Mouse (Mus musculus): ENCODE measurements around the gene BC067074. TPM values are rescaled to one million over a fixed set of nuclear protein-coding genes. Genes with fewer than 3 reads are reported as not detected.

The BC067074 gene
- total and polyA plus RNA-seq, 3 experiments: not detected

DNA sequence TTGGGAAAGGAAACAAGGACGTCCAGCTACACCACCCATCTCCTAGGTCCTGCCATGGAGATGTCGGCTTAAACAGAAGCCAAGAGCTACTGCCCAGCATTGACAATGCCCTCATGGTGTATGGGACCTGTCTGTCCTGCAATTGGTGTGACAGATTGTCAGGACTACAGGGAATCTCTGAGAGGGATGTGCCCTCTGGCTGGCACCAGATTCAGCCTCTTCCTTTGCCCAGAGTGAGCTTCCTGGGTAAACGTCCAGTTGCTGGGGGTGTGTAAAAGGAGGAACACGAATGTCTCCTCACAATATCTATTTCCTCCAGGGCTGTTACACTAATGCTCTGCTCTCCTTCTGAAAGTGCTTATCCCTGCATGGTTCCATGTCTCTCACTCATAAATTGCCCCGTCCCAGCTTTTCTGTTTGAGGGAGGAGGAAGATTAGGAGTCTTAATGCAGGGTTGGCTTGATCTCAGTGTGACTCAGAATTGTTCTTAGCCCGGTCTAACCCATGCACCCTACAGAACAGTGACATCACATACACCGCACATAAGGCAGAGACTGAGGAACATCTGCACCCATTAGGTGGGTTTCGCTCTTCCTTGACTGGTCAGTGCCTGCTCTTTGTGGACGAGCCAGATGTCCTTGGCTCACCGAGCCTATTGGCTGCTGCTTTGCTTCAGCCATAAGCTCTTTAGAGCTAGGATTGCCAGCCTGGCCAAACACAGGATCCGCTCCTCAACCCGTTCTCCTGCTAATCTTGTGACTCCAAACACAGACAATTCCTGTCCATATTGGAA, 80.5 kb downstream of the BC067074 start:
- H3K9ac ChIP-seq (ENCODE audit: control insufficient read depth, low read depth, low read length, poor library complexity, severe bottlenecking): no peak overlapping the region
- H3K4me3 ChIP-seq (ENCODE audit: control insufficient read depth in 1 of 2, insufficient read depth in 1 of 2, low read depth in 2 of 2, low read length in 2 of 2): no peak overlapping the region
- no peak for DNase-seq (ENCODE audit: low read depth, low spot score)
- H3K4me1 ChIP-seq (ENCODE audit: control insufficient read depth in 1 of 2, insufficient read depth in 2 of 2, low read length in 2 of 2): no peaks in the 10 kb centered on the region
- no peaks in the 10 kb centered on the region for H3K79me2 ChIP-seq (ENCODE audit: control insufficient read depth, insufficient read depth, low read length, poor library complexity)
- TF ChIP-seq RCOR1 (IDR thresholded peaks at IDR 0.05; ENCODE audit: low read depth, low read length): no peak
- TF ChIP-seq ELF1 (IDR thresholded peaks at IDR 0.05; ENCODE audit: low read depth, low read length): no peak
- TF ChIP-seq POLR2AphosphoS5 (IDR thresholded peaks at IDR 0.05; ENCODE audit: borderline replicate concordance, low read depth, low read length): no peak
- no peak for TF ChIP-seq MXI1 (IDR thresholded peaks at IDR 0.05; ENCODE audit: low read depth, low read length)
- no peak for TF ChIP-seq TAL1 (IDR thresholded peaks at IDR 0.05; ENCODE audit: low read length)
- no peak for TF ChIP-seq ZMIZ1 (IDR thresholded peaks at IDR 0.05; ENCODE audit: low read depth, low read length)
- TF ChIP-seq MYC (IDR thresholded peaks at IDR 0.05; ENCODE audit: low read depth, low read length): no peak
- no peak for TF ChIP-seq UBTF (IDR thresholded peaks at IDR 0.05; ENCODE audit: borderline replicate concordance, insufficient read depth, low read depth, low read length)
- TF ChIP-seq GATA1 (IDR thresholded peaks at IDR 0.05; ENCODE audit: low read depth, low read length): no peak
- H3K27me3 ChIP-seq (ENCODE audit: control insufficient read depth in 1 of 2, insufficient read depth in 2 of 2, low read length in 2 of 2): no peaks in the 10 kb centered on the region; a peak in 1 of 4 replicates
- H3K27ac ChIP-seq (ENCODE audit: control insufficient read depth, low read depth, low read length): no peak overlapping the region
- no peaks in the 10 kb centered on the region for H3K9me3 ChIP-seq (replicated peaks; ENCODE audit: insufficient read depth, low read length)
- H3K36me3 ChIP-seq (ENCODE audit: control insufficient read depth in 1 of 2, insufficient read depth in 2 of 2, low read length in 2 of 2): no peaks in the 10 kb centered on the region

DNA sequence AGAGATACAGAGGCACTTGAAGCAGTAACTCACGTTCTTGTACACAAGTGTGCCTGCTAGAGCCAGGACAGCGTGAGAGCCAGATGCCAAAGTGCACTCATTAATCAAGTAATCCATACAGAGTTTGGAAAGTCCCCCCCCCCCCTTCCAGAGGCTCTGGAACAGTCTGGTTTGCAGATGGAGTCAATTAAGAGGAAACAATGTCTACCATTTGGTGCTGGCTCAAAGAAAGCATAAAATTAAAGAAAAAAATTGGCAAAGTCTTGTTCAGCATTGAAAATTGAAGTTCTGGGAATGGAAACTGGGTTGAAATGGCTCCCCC, 81.1 kb downstream of the BC067074 start:
- TF ChIP-seq CHD2 (IDR thresholded peaks at IDR 0.05; ENCODE audit: low read length) (no peak), CTCF (IDR thresholded peaks at IDR 0.05 in 2 of 3, conservative IDR thresholded peaks at IDR 0.05 in 1 of 3; ENCODE audit: control insufficient read depth in 1 of 3, insufficient read depth in 1 of 3, low read depth in 2 of 3, low read length in 3 of 3, poor library complexity in 1 of 3, severe bottlenecking in 1 of 3) (no peak)
- no peaks in the 10 kb centered on the region; a peak in 1 of 4 replicates for H3K27me3 ChIP-seq (ENCODE audit: control insufficient read depth in 1 of 2, insufficient read depth in 2 of 2, low read length in 2 of 2)
- no peaks in the 10 kb centered on the region for H3K4me1 ChIP-seq (ENCODE audit: control insufficient read depth in 1 of 2, insufficient read depth in 2 of 2, low read length in 2 of 2)
- DNase-seq (ENCODE audit: low read depth, low spot score): no peak
- H3K9me3 ChIP-seq (replicated peaks; ENCODE audit: insufficient read depth, low read length): no peaks in the 10 kb centered on the region
- H3K9ac ChIP-seq (ENCODE audit: control insufficient read depth, low read depth, low read length, poor library complexity, severe bottlenecking): no peak overlapping the region
- H3K79me2 ChIP-seq (ENCODE audit: control insufficient read depth, insufficient read depth, low read length, poor library complexity): no peaks in the 10 kb centered on the region
- H3K27ac ChIP-seq (ENCODE audit: control insufficient read depth, low read depth, low read length): no peak overlapping the region
- H3K36me3 ChIP-seq (ENCODE audit: control insufficient read depth in 1 of 2, insufficient read depth in 2 of 2, low read length in 2 of 2): no peaks in the 10 kb centered on the region
- H3K4me3 ChIP-seq (ENCODE audit: control insufficient read depth in 1 of 2, insufficient read depth in 1 of 2, low read depth in 2 of 2, low read length in 2 of 2): no peak overlapping the region

DNA sequence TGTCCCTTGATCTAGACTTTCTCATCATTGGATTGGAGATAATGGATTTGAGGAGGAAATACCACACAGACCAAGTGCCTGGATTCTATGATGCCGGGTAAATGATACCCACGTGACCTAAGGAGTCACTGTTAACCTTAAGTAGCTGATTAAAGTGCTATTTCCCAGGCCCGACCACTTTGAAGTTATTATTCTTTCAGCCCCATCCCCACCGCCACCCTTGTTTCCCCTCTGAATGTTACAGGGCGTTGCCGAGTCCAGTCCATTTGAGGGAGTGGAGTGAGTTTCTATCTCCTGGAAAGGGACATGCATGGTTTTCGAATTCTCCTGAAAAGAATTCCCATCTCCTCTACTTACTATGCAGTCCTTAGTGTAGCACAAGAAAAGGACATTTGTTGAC, 84.7 kb downstream of the BC067074 start:
- H3K9me3 ChIP-seq (replicated peaks; ENCODE audit: insufficient read depth, low read length): no peaks in the 10 kb centered on the region
- no peak overlapping the region for H3K27ac ChIP-seq (ENCODE audit: control insufficient read depth, low read depth, low read length)
- H3K27me3 ChIP-seq (ENCODE audit: control insufficient read depth in 1 of 2, insufficient read depth in 2 of 2, low read length in 2 of 2): no peaks in the 10 kb centered on the region
- H3K9ac ChIP-seq (ENCODE audit: control insufficient read depth, low read depth, low read length, poor library complexity, severe bottlenecking): no peak overlapping the region
- H3K36me3 ChIP-seq (ENCODE audit: control insufficient read depth in 1 of 2, insufficient read depth in 2 of 2, low read length in 2 of 2): no peaks in the 10 kb centered on the region
- TF ChIP-seq RAD21 (IDR thresholded peaks at IDR 0.05; ENCODE audit: low read depth, low read length): no peak
- TF ChIP-seq CHD2 (IDR thresholded peaks at IDR 0.05; ENCODE audit: low read length): no peak
- H3K4me3 ChIP-seq (ENCODE audit: control insufficient read depth in 1 of 2, insufficient read depth in 1 of 2, low read depth in 2 of 2, low read length in 2 of 2): no peak overlapping the region
- no peaks in the 10 kb centered on the region for H3K79me2 ChIP-seq (ENCODE audit: control insufficient read depth, insufficient read depth, low read length, poor library complexity)
- DNase-seq (ENCODE audit: low read depth, low spot score): no peak
- H3K4me1 ChIP-seq (ENCODE audit: control insufficient read depth in 1 of 2, insufficient read depth in 2 of 2, low read length in 2 of 2): no peaks in the 10 kb centered on the region
